Mouse (Mus musculus): Measurements from ENCODE around the gene Selenoi. TPM values are rescaled to one million over a fixed set of nuclear protein-coding genes. Genes with fewer than 3 reads are reported as not detected.

Gene Selenoi
- polyA plus RNA-seq, 1 experiment from 2014 or later = 22.9 TPM

DNA sequence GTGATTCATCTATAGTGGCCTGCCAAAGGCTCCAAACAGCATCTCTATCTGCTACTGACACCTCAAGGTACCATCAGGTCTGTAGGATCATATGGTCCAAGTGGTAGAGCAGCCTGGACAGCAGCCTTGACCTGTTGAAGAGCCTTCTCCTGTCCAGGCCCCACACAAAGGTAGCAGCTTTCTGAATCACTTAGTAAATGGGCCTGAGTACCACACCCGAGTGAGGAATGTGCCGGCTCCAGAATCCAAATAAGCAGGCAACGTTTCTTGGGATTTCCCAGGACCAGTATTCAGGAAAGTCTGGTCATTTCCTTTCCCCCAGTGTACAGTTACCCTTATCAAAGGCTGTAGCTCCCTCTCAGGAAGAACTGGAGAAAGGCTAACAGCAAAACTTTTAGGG is 46.6 kb downstream of the Selenoi start:
- H3K27me3 ChIP-seq (ENCODE audit: control insufficient read depth, insufficient read depth, low read length) = 0 out of 2 replicates have a peak, but pooled peaks cover 7% of the 10 kb centered on the region
- 60% methylated on average over 3 of the region's 3 CpGs for WGBS (ENCODE audit: insufficient replicate concordance)
- no peak for ATAC-seq (replicated peaks; ENCODE audit: insufficient number of reproducible peaks, low FRiP score, low TSS enrichment)
- no peak overlapping the region for H3K4me2 ChIP-seq
- no peak overlapping the region for H3K4me3 ChIP-seq (ENCODE audit: low read depth, low read length)
- H3K9me3 ChIP-seq (replicated peaks; ENCODE audit: control insufficient read depth, low read length) = no peaks in the 10 kb centered on the region
- H3K36me3 ChIP-seq (ENCODE audit: control insufficient read depth, insufficient read depth, low read length) = no peaks in the 10 kb centered on the region
- H3K4me1 ChIP-seq (ENCODE audit: control insufficient read depth, insufficient read depth, low read length) = peaks cover 5% of the 10 kb centered on the region; the same call in 1 of the 2 replicates
- no peak overlapping the region for H3K27ac ChIP-seq (ENCODE audit: low read depth, low read length)
- H3K9ac ChIP-seq (ENCODE audit: low read depth, low read length) = no peak overlapping the region

DNA sequence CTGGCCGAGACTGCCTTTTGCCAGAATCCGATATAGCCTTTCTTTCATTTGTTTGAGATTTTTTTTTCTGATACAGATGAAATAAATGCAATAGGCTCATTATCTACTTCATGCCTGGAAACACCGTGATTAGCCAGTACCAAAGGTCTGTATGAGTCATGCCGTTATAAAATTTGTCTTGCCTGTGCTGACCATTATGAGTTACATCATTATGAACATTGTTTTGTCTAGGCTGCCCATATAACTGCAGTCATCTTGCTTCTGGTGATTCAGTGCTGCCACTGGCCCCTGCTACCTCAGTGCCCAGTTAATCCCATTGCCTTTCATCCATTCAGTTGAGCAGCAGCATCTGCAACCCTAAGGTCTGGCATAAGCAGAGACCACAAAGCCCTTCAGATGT is 47.1 kb downstream of the Selenoi start:
- ATAC-seq (replicated peaks; ENCODE audit: insufficient number of reproducible peaks, low FRiP score, low TSS enrichment) = no peak
- 0 out of 2 replicates have a peak, but pooled peaks cover 7% of the 10 kb centered on the region for H3K27me3 ChIP-seq (ENCODE audit: control insufficient read depth, insufficient read depth, low read length)
- no peak overlapping the region for H3K4me3 ChIP-seq (ENCODE audit: low read depth, low read length)
- no peaks in the 10 kb centered on the region for H3K9me3 ChIP-seq (replicated peaks; ENCODE audit: control insufficient read depth, low read length)
- no peak overlapping the region for H3K27ac ChIP-seq (ENCODE audit: low read depth, low read length)
- H3K4me1 ChIP-seq (ENCODE audit: control insufficient read depth, insufficient read depth, low read length) = peaks cover 5% of the 10 kb centered on the region; the same call in 1 of the 2 replicates
- H3K36me3 ChIP-seq (ENCODE audit: control insufficient read depth, insufficient read depth, low read length) = no peaks in the 10 kb centered on the region
- H3K4me2 ChIP-seq = no peak overlapping the region
- 79% methylated on average over 4 of the region's 4 CpGs for WGBS (ENCODE audit: insufficient replicate concordance)
- H3K9ac ChIP-seq (ENCODE audit: low read depth, low read length) = no peak overlapping the region

DNA sequence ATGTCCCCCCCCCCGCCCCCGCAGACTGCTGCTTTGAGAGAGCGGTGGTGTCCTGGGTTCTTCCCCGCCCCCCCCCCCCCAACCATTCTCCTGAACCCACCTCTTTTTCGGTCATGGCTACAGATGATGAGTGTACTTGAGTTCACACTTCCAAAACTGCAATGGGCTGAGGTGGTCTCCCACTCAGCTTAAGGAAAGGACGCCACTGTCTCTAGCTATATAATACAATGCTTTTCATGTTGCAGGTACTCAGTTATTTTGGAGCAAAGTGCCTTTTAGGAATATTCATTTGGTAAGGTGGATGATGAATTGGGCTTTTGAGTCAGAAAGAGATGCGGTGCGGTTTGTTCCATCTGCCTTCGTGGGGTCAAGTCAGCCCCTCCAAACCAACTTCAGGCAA is 48.5 kb downstream of the Selenoi start:
- Histone ChIP-seq H3K9ac (ENCODE audit: low read depth, low read length) (peak overlapping the region; percentile 43; the same call in 1 of the 2 replicates), H3K4me3 (ENCODE audit: low read depth, low read length) (peak overlapping the region; percentile 34; the same call in 1 of the 2 replicates)
- ATAC-seq (replicated peaks; ENCODE audit: insufficient number of reproducible peaks, low FRiP score, low TSS enrichment) = no peak

DNA sequence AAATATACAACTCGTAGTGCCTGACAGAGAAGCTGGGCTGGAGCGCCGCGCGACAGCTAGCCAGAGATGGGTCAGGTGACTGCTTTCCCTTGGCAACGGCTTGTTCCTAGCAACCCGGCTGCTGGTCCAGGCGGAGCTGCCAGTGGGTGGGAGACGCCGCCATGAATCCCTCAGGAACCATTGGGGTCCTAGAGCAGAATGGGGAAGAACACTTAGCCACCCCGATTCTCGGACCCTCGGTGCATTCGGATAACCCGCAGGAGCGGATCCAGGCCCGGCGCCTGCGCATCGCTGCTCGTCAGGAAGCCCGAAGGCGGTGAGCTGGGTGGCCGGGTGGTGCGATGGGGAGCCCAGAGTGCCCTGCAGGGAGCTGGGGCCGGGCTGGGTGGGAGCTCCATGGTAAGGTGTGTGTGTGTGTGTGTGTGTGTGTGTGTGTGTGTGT is 48.9 kb downstream of the Selenoi start, which contains the start of gene Drc1:
Drc1 (plus strand) TSS at position 98 of the 442 bp plus-strand sequence.
- Histone ChIP-seq H3K36me3 (ENCODE audit: control insufficient read depth, insufficient read depth, low read length) (no peaks in the 10 kb centered on the region), H3K27me3 (ENCODE audit: control insufficient read depth, insufficient read depth, low read length) (0 out of 2 replicates have a peak, but pooled peaks cover 7% of the 10 kb centered on the region), H3K4me2 (peak within 1 kb of the TSS; percentile 67), H3K9me3 (replicated peaks; ENCODE audit: control insufficient read depth, low read length) (peaks cover 2% of the 10 kb centered on the region), H3K4me1 (ENCODE audit: control insufficient read depth, insufficient read depth, low read length) (peaks cover 5% of the 10 kb centered on the region; the same call in 1 of the 2 replicates), H3K9ac (ENCODE audit: low read depth, low read length) (peak within 1 kb of the TSS; percentile 43; the same call in 1 of the 2 replicates), H3K4me3 (ENCODE audit: low read depth, low read length) (peak within 1 kb of the TSS; percentile 34), H3K27ac (ENCODE audit: low read depth, low read length) (no peak within 1 kb of the TSS)
- 7% methylated on average over 26 of the region's 26 CpGs for WGBS (ENCODE audit: insufficient replicate concordance)
- ATAC-seq (replicated peaks; ENCODE audit: insufficient number of reproducible peaks, low FRiP score, low TSS enrichment) = no peak

More for the DNA sequence above, 48.5 kb downstream of the Selenoi start:
- Histone ChIP-seq H3K4me1 (ENCODE audit: control insufficient read depth, insufficient read depth, low read length) (peaks cover 5% of the 10 kb centered on the region; the same call in 1 of the 2 replicates), H3K9me3 (replicated peaks; ENCODE audit: control insufficient read depth, low read length) (peaks cover 2% of the 10 kb centered on the region), H3K27ac (ENCODE audit: low read depth, low read length) (no peak overlapping the region), H3K27me3 (ENCODE audit: control insufficient read depth, insufficient read depth, low read length) (0 out of 2 replicates have a peak, but pooled peaks cover 7% of the 10 kb centered on the region), H3K4me2 (peak overlapping the region; percentile 67), H3K36me3 (ENCODE audit: control insufficient read depth, insufficient read depth, low read length) (no peaks in the 10 kb centered on the region)
- 46% methylated on average over 9 of the region's 9 CpGs for WGBS (ENCODE audit: insufficient replicate concordance)

DNA sequence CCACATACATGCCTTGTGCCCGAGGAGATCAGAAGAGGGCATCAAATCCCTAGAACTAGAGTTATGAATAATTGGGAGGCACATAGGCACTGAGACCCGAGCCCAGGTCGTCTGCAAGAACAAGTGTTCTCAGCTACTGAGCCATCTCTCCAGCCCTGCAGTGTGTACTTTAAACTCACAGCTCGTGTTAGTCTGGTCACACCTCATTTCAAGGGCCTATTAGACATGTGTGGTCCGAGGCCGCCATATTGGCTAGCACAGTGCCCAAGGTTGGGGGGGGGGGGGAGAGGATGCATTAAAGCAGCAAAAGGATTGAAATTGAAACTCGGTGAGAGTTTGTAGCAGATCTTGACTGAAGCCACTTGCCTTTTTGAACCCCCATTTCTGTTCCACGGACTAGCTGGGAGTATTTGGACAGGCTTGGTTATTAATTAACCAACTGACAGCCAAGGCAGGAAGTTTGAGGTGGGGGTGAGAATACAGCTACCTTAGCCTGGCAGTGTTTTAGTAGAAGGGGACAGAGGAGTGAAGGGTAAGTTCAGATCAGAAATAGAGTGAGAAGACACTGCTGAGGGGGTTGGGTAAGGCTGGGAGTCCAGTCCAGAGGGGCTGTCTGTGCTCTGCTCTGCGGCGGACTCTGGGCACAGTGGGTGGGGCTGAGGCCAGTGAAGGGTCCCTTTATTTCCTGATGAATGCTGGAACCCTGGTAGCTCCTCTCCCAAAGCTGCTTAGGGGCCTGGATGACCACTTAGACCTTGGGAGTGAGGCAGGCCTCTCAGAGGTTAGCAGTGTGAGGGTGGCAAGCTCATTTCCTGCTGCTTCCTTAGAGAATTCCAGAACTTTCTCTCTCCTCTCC is 53.8 kb downstream of the Selenoi start:
- Histone ChIP-seq H3K4me2 (no peak overlapping the region), H3K9me3 (replicated peaks; ENCODE audit: control insufficient read depth, low read length) (peaks cover 2% of the 10 kb centered on the region), H3K9ac (ENCODE audit: low read depth, low read length) (no peak overlapping the region), H3K27me3 (ENCODE audit: control insufficient read depth, insufficient read depth, low read length) (0 out of 2 replicates have a peak, but pooled peaks cover 5% of the 10 kb centered on the region), H3K4me3 (ENCODE audit: low read depth, low read length) (no peak overlapping the region), H3K4me1 (ENCODE audit: control insufficient read depth, insufficient read depth, low read length) (peaks cover 1% of the 10 kb centered on the region; the same call in 1 of the 2 replicates), H3K36me3 (ENCODE audit: control insufficient read depth, insufficient read depth, low read length) (no peaks in the 10 kb centered on the region), H3K27ac (ENCODE audit: low read depth, low read length) (no peak overlapping the region)
- WGBS (ENCODE audit: insufficient replicate concordance) = 82% methylated on average over 10 of the region's 10 CpGs
- ATAC-seq (replicated peaks; ENCODE audit: insufficient number of reproducible peaks, low FRiP score, low TSS enrichment) = no peak

DNA sequence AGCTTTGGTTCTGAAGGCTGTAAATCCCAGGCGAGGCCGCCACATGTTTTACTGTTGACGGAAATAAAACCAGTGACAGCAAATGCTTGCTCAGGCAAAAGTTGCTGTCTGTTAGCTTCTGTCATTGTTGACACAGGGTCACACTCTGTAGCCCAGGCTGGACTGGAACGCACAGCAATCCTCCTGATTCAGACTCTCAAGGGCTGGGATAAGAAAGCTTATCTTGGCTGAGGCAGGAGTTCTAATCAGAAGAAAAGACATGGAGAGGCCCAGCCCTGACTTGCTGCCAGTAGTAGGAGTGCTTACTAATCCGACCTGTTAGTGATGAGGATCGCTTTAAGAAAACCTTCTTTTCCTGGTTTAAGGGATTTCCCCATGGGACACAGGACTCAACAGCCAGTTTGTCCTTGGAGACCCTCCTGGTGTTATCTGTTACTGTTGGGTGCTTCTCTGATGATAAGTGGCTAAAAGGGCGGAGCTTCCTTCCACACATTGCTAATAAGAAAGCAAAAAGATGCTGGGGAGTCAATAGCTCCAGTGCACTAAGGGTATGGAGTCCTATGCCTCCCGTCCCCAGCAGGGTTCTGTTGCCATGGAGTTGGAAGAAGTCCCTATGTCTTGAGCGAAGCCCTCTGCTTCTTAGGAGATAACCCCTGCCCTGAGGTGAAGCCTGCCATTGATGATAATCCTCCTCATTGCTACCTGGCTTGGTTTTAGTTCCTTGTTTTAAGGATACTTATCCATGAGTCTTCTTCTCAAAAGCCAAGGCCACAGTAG is 54.9 kb downstream of the Selenoi start:
- ATAC-seq (replicated peaks; ENCODE audit: insufficient number of reproducible peaks, low FRiP score, low TSS enrichment) = no peak
- H3K4me3 ChIP-seq (ENCODE audit: low read depth, low read length) = no peak overlapping the region
- H3K27ac ChIP-seq (ENCODE audit: low read depth, low read length) = no peak overlapping the region
- no peak overlapping the region for H3K4me2 ChIP-seq
- no peak overlapping the region for H3K9ac ChIP-seq (ENCODE audit: low read depth, low read length)
- peaks cover 2% of the 10 kb centered on the region for H3K9me3 ChIP-seq (replicated peaks; ENCODE audit: control insufficient read depth, low read length)
- 57% methylated on average over 9 of the region's 9 CpGs for WGBS (ENCODE audit: insufficient replicate concordance)
- H3K27me3 ChIP-seq (ENCODE audit: control insufficient read depth, insufficient read depth, low read length) = no peaks in the 10 kb centered on the region
- H3K4me1 ChIP-seq (ENCODE audit: control insufficient read depth, insufficient read depth, low read length) = no peaks in the 10 kb centered on the region
- no peaks in the 10 kb centered on the region for H3K36me3 ChIP-seq (ENCODE audit: control insufficient read depth, insufficient read depth, low read length)

Other genes with a start within 250 kb of the Selenoi start
- 0.14 TPM in 1 of 2 replicates, not detected in the other for gene Il6, start 219.5 kb upstream of the Selenoi start, polyA plus RNA-seq (2014; fragmentation: Nextera tagmentation; extraction: Ambion mirVana)
- 158 and 173 TPM in 2 replicates for gene Tyms, start 159.0 kb upstream of the Selenoi start, polyA plus RNA-seq (2014; fragmentation: Nextera tagmentation; extraction: Ambion mirVana)
- 0.21 and 0.23 TPM in 2 replicates for gene Garem2, start 127.4 kb upstream of the Selenoi start, polyA plus RNA-seq (2014; fragmentation: Nextera tagmentation; extraction: Ambion mirVana)
- gene 3110082J24Rik, start 126.5 kb upstream of the Selenoi start, polyA plus RNA-seq (2014; fragmentation: Nextera tagmentation; extraction: Ambion mirVana) = not detected in 2 replicates
- 129 and 172 TPM in 2 replicates for gene Hadha, start 77.4 kb upstream of the Selenoi start, polyA plus RNA-seq (2014; fragmentation: Nextera tagmentation; extraction: Ambion mirVana)
- 268 and 306 TPM in 2 replicates for gene Hadhb, start 77.3 kb upstream of the Selenoi start, polyA plus RNA-seq (2014; fragmentation: Nextera tagmentation; extraction: Ambion mirVana)
- 0.24 and 0.62 TPM in 2 replicates for gene Adgrf3, start 26.9 kb upstream of the Selenoi start, polyA plus RNA-seq (2014; fragmentation: Nextera tagmentation; extraction: Ambion mirVana)
- 0.36 TPM in 1 of 2 replicates, not detected in the other for gene Drc1, start 48.8 kb downstream of the Selenoi start, polyA plus RNA-seq (2014; fragmentation: Nextera tagmentation; extraction: Ambion mirVana)
- 0.03 and 0.13 TPM in 2 replicates for gene Otof, start 229.4 kb downstream of the Selenoi start, polyA plus RNA-seq (2014; fragmentation: Nextera tagmentation; extraction: Ambion mirVana)
- not detected in 2 replicates for gene 1700001C02Rik, start 233.5 kb downstream of the Selenoi start, polyA plus RNA-seq (2014; fragmentation: Nextera tagmentation; extraction: Ambion mirVana)